In genomic region chr10:62507591-62508308, GRCm38 (mm10) we compare ENCODE assay signal across 9 mouse cellular contexts. TPM values are rescaled to one million over a fixed set of nuclear protein-coding genes. Genes with fewer than 3 reads are reported as not detected.
DNase-seq lines count a peak whose midpoint lies in the region; ATAC-seq and TF ChIP-seq lines count a peak whose summit lies in the region.
"Had no signal": no experiment of that assay in that cellular context is flagged by ENCODE, and none has a peak within 500 bp of the region (broad histone marks: within the 10 kb centered on the region; RNA-seq: fewer than 3 reads in every experiment).

No protein-coding gene starts in this region.

- peak; percentile 77 for ATAC-seq in embryonic facial prominence, embryonic 14.5 days (ENCODE audit: low read depth)
- ATAC-seq in heart, embryonic 15.5 days (replicated peaks; ENCODE audit: insufficient number of reproducible peaks, insufficient read depth, low FRiP score, low read depth) = no peak
- no peak for ATAC-seq in kidney, postnatal 0 days (replicated peaks; ENCODE audit: low FRiP score, low read depth)
- ATAC-seq: Patski had no signal

- no peak overlapping the region for H3K27ac ChIP-seq in embryonic facial prominence, embryonic 14.5 days (replicated peaks; ENCODE audit: low read depth, low read length)
- H3K27ac ChIP-seq in heart, embryonic 15.5 days = no peak overlapping the region
- H3K27ac ChIP-seq in kidney, postnatal 0 days = peak overlapping the region; percentile 63

- H3K4me2 ChIP-seq in embryonic facial prominence, embryonic 14.5 days (ENCODE audit: low read depth, low read length) = peak overlapping the region; percentile 62
- peak overlapping the region; percentile 59 for H3K4me2 ChIP-seq in heart, embryonic 15.5 days
- H3K4me2 ChIP-seq in kidney, postnatal 0 days (ENCODE audit: low read length) = peak overlapping the region; percentile 50

- no peaks in the 10 kb centered on the region for H3K36me3 ChIP-seq in embryonic facial prominence, embryonic 14.5 days (ENCODE audit: control insufficient read depth, insufficient read depth, low read length)
- H3K36me3 ChIP-seq in heart, embryonic 15.5 days = no peaks in the 10 kb centered on the region
- H3K36me3 ChIP-seq in kidney, postnatal 0 days (ENCODE audit: insufficient read depth, low read length) = no peaks in the 10 kb centered on the region

- peak overlapping the region; percentile 53 for H3K9ac ChIP-seq in embryonic facial prominence, embryonic 14.5 days (ENCODE audit: low read depth, low read length)
- H3K9ac ChIP-seq in heart, embryonic 15.5 days = no peak overlapping the region
- H3K9ac ChIP-seq in kidney, postnatal 0 days (ENCODE audit: low read depth, low read length) = peak overlapping the region; percentile 28; the same call in 1 of the 2 replicates

- no peak for TF ChIP-seq CTCF in kidney, postnatal 0 days (IDR thresholded peaks at IDR 0.05; ENCODE audit: low read depth)

- H3K4me1 ChIP-seq in embryonic facial prominence, embryonic 14.5 days (ENCODE audit: control insufficient read depth, insufficient read depth, low read length) = peaks cover 7% of the 10 kb centered on the region; the same call in 1 of the 2 replicates
- H3K4me1 ChIP-seq in heart, embryonic 15.5 days (replicated peaks) = 0 out of 2 replicates have a peak, but pooled peaks cover 2% of the 10 kb centered on the region
- H3K4me1 ChIP-seq in kidney, postnatal 0 days (replicated peaks; ENCODE audit: insufficient read depth, low read length) = no peaks in the 10 kb centered on the region

- H3K9me3 ChIP-seq in embryonic facial prominence, embryonic 14.5 days (ENCODE audit: control insufficient read depth, low read length) = no peaks in the 10 kb centered on the region
- H3K9me3 ChIP-seq in heart, embryonic 15.5 days (replicated peaks) = no peaks in the 10 kb centered on the region
- no peaks in the 10 kb centered on the region for H3K9me3 ChIP-seq in kidney, postnatal 0 days (replicated peaks; ENCODE audit: low read length)

- WGBS in embryonic facial prominence, embryonic 14.5 days = 13% methylated on average over 18 of the region's 18 CpGs
- 9% methylated on average over 18 of the region's 18 CpGs for WGBS in heart, embryonic 15.5 days
- 10% methylated on average over 18 of the region's 18 CpGs for WGBS in kidney, postnatal 0 days

- peak; percentile 53 for DNase-seq in layer of hippocampus, adult 9-11 months
- DNase-seq in layer of hippocampus, postnatal 36 days = no peak
- DNase-seq in embryonic facial prominence, embryonic 14.5 days (ENCODE audit: low spot score) = peak; percentile 48
- peak; percentile 71 for DNase-seq in kidney, postnatal 0 days (ENCODE audit: low spot score)
- peak; percentile 91 for DNase-seq in lung, postnatal 36 days
- peak; percentile 70 to 74 for DNase-seq in spleen, postnatal 10 days (ENCODE audit: low spot score in 2 of 2)
- DNase-seq in frontal cortex, adult 2 months (ENCODE audit: extremely low spot score in 1 of 2, low spot score in 1 of 2) = no peak

- peak overlapping the region; percentile 34 for H3K4me3 ChIP-seq in embryonic facial prominence, embryonic 14.5 days (ENCODE audit: low read depth, low read length)
- H3K4me3 ChIP-seq in heart, embryonic 15.5 days = peak overlapping the region; percentile 31
- H3K4me3 ChIP-seq in kidney, postnatal 0 days (replicated peaks; ENCODE audit: low read depth, low read length) = peak overlapping the region; percentile 23

- peaks cover 5% of the 10 kb centered on the region for H3K27me3 ChIP-seq in embryonic facial prominence, embryonic 14.5 days (replicated peaks; ENCODE audit: control insufficient read depth, insufficient read depth, low read length)
- H3K27me3 ChIP-seq in heart, embryonic 15.5 days = 0 out of 2 replicates have a peak, but pooled peaks cover 2% of the 10 kb centered on the region
- no peaks in the 10 kb centered on the region for H3K27me3 ChIP-seq in kidney, postnatal 0 days (ENCODE audit: insufficient read depth, low read length)
- H3K27me3 ChIP-seq: Patski had no signal

RNA-seq across cellular contexts. Expression of gene Srgn, which starts 19.5 kb away (rescaled TPM):
- total RNA-seq in layer of hippocampus, postnatal 36 days (2021) = 1 to 10 TPM; 8.4 to 8.5 TPM
- 32.4 and 38.8 TPM in 2 replicates for polyA plus RNA-seq in embryonic facial prominence, embryonic 14.5 days (2014; fragmentation: Nextera tagmentation; extraction: Ambion mirVana)
- 11.7 and 21.5 TPM in 2 replicates for polyA plus RNA-seq in heart, embryonic 15.5 days (2015; fragmentation: Nextera tagmentation; extraction: Ambion mirVana)
- polyA plus RNA-seq in kidney, postnatal 0 days (2015; fragmentation: Nextera tagmentation; extraction: Ambion mirVana) = 36.6 and 45.1 TPM in 2 replicates
- polyA plus RNA-seq in frontal cortex, adult 2 months (2012; rRNA removed) = 15.3 and 18.9 TPM in 2 replicates
- polyA plus RNA-seq: Patski had no signal

RNA-seq across cellular contexts. Expression of gene Vps26a, which starts 21.1 kb away (rescaled TPM):
- total RNA-seq in layer of hippocampus, postnatal 36 days (2021) = 10 to 100 TPM; 43.2 to 46.8 TPM
- 71.0 and 75.3 TPM in 2 replicates for polyA plus RNA-seq in embryonic facial prominence, embryonic 14.5 days (2014; fragmentation: Nextera tagmentation; extraction: Ambion mirVana)
- polyA plus RNA-seq in heart, embryonic 15.5 days (2015; fragmentation: Nextera tagmentation; extraction: Ambion mirVana) = 66.7 and 71.3 TPM in 2 replicates
- 79.1 and 84.6 TPM in 2 replicates for polyA plus RNA-seq in kidney, postnatal 0 days (2015; fragmentation: Nextera tagmentation; extraction: Ambion mirVana)
- 37.0 and 41.5 TPM in 2 replicates for polyA plus RNA-seq in frontal cortex, adult 2 months (2012; rRNA removed)

RNA-seq across cellular contexts. Expression of gene Supv3l1, which starts 58.2 kb away (rescaled TPM):
- total RNA-seq in layer of hippocampus, postnatal 36 days (2021) = 10 to 100 TPM; 25.2 to 26.6 TPM
- polyA plus RNA-seq in embryonic facial prominence, embryonic 14.5 days (2014; fragmentation: Nextera tagmentation; extraction: Ambion mirVana) = 23.8 and 29.8 TPM in 2 replicates
- polyA plus RNA-seq in heart, embryonic 15.5 days (2015; fragmentation: Nextera tagmentation; extraction: Ambion mirVana) = 23.7 and 27.0 TPM in 2 replicates
- polyA plus RNA-seq in kidney, postnatal 0 days (2015; fragmentation: Nextera tagmentation; extraction: Ambion mirVana) = 21.6 and 22.7 TPM in 2 replicates
- polyA plus RNA-seq in frontal cortex, adult 2 months (2012; rRNA removed) = 30.0 and 33.8 TPM in 2 replicates

RNA-seq across cellular contexts. Expression of gene 4930507D05Rik, which starts 58.5 kb away (rescaled TPM):
- 1 to 10 TPM; 1.2 to 1.3 TPM for total RNA-seq in layer of hippocampus, postnatal 36 days (2021)
- polyA plus RNA-seq in embryonic facial prominence, embryonic 14.5 days (2014; fragmentation: Nextera tagmentation; extraction: Ambion mirVana) = 0.60 and 0.88 TPM in 2 replicates
- 0.48 and 0.57 TPM in 2 replicates for polyA plus RNA-seq in heart, embryonic 15.5 days (2015; fragmentation: Nextera tagmentation; extraction: Ambion mirVana)
- polyA plus RNA-seq in kidney, postnatal 0 days (2015; fragmentation: Nextera tagmentation; extraction: Ambion mirVana) = 0.45 and 0.53 TPM in 2 replicates
- polyA plus RNA-seq in frontal cortex, adult 2 months (2012; rRNA removed) = 0.95 and 1.1 TPM in 2 replicates

Comparison
In these comparisons a context has a peak if more than half of its experiments do, and no peak if none do; other contexts are left out.
1. DNase-seq: peak in layer of hippocampus, adult 9-11 months (single experiment), embryonic facial prominence, embryonic 14.5 days (single experiment), kidney, postnatal 0 days (single experiment), lung, postnatal 36 days (single experiment) and spleen, postnatal 10 days (2 of 2); none in layer of hippocampus, postnatal 36 days (0 of 2) and frontal cortex, adult 2 months (0 of 2).
2. Peak in every context shown above with its lines, with median percentiles within 50 percentile points of each other: H3K4me2 ChIP-seq and H3K4me3 ChIP-seq.